Mouse (Mus musculus): ENCODE results near the gene AI854703.

Gene AI854703

GRCm38 (mm10) chr6:48626464-48626863, at the start of gene AI854703:
Gene AI854703 (plus strand): TSS chr6:48626764.
- DNase-seq (ENCODE audit: low spot score): no peak

GRCm38 (mm10) chr6:48578736-48579135, 47.8 kb upstream of the AI854703 start:
- DNase-seq (ENCODE audit: low spot score): peak; percentile 69

- peak; percentile 91 for DNase-seq (ENCODE audit: low spot score)
Measured at GRCm38 (mm10) chr6:48579215-48579648, 47.3 kb upstream of the AI854703 start.

GRCm38 (mm10) chr6:48581257-48581656, 45.3 kb upstream of the AI854703 start:
- DNase-seq (ENCODE audit: low spot score): no peak

- DNase-seq (ENCODE audit: low spot score): peak; percentile 84
Measured at GRCm38 (mm10) chr6:48582037-48582436, 44.5 kb upstream of the AI854703 start.

- no peak for DNase-seq (ENCODE audit: low spot score)
Measured at GRCm38 (mm10) chr6:48589194-48589750, 37.3 kb upstream of the AI854703 start, which contains the start of gene Gm45021. Gene Gm45021 (plus strand): TSS chr6:48589610.

- DNase-seq (ENCODE audit: low spot score): no peak
Measured at GRCm38 (mm10) chr6:48591221-48591845, 35.2 kb upstream of the AI854703 start.

GRCm38 (mm10) chr6:48591871-48592270, 34.7 kb upstream of the AI854703 start:
- no peak for DNase-seq (ENCODE audit: low spot score)

GRCm38 (mm10) chr6:48593158-48594042, 33.2 kb upstream of the AI854703 start, which contains the start of the genes Repin1 and Gm44965:
Gene Repin1 (plus strand): TSS chr6:48593883.
Gene Gm44965 (plus strand): TSS chr6:48593941.
- peak; percentile 90 for DNase-seq (ENCODE audit: low spot score)

GRCm38 (mm10) chr6:48594043-48594738, 32.4 kb upstream of the AI854703 start:
- peak; percentile 61 for DNase-seq (ENCODE audit: low spot score)

GRCm38 (mm10) chr6:48595278-48595677, 31.3 kb upstream of the AI854703 start:
- no peak for DNase-seq (ENCODE audit: low spot score)

GRCm38 (mm10) chr6:48596545-48597232, 29.9 kb upstream of the AI854703 start:
- DNase-seq (ENCODE audit: low spot score): no peak

- no peak for DNase-seq (ENCODE audit: low spot score)
Measured at GRCm38 (mm10) chr6:48597233-48597625, 29.3 kb upstream of the AI854703 start.

GRCm38 (mm10) chr6:48600594-48600993, 26.0 kb upstream of the AI854703 start:
- DNase-seq (ENCODE audit: low spot score): no peak

GRCm38 (mm10) chr6:48601271-48602079, 25.1 kb upstream of the AI854703 start, which contains the start of gene Zfp775:
Gene Zfp775 (plus strand): TSS chr6:48602063.
- DNase-seq (ENCODE audit: low spot score): peak; percentile 79

- no peak for DNase-seq (ENCODE audit: low spot score)
Measured at GRCm38 (mm10) chr6:48602080-48602741, 24.4 kb upstream of the AI854703 start.

- DNase-seq (ENCODE audit: low spot score): no peak
Measured at GRCm38 (mm10) chr6:48608124-48608523, 18.4 kb upstream of the AI854703 start.

- no peak for DNase-seq (ENCODE audit: low spot score)
Measured at GRCm38 (mm10) chr6:48609512-48609911, 17.1 kb upstream of the AI854703 start.

- no peak for DNase-seq (ENCODE audit: low spot score)
Measured at GRCm38 (mm10) chr6:48610657-48611056, 15.9 kb upstream of the AI854703 start.

- DNase-seq (ENCODE audit: low spot score): no peak
Measured at GRCm38 (mm10) chr6:48613464-48613863, 13.1 kb upstream of the AI854703 start.

Data from adipocyte (in vitro differentiated cells).